Mouse (Mus musculus) cerebellum, adult 11-12 months (tissue): Measurements from ENCODE around the gene Rp9.
"Not testable (repeated sequence)": the region's sequence is repeated elsewhere in the genome, so short reads cannot be mapped to it uniquely, and the experiment has no call there.

Source experiments
- DNase-seq: peaks from one replicate; pipeline ENCODE4 v3.0.0; 2022

Gene Rp9

GRCm38 (mm10) chr9:22417547-22417946, 52.0 kb downstream of the Rp9 start:
- DNase-seq, result no peak

- DNase-seq, result no peak
Measured at GRCm38 (mm10) chr9:22416187-22416586, 53.4 kb downstream of the Rp9 start.

- DNase-seq, result peak; percentile 98
Measured at GRCm38 (mm10) chr9:22411002-22411857, 58.3 kb downstream of the Rp9 start, which contains the start of gene 9530077C05Rik. Gene 9530077C05Rik, plus strand, starts transcription at chr9:22411513.

GRCm38 (mm10) chr9:22409501-22409900, 60.0 kb downstream of the Rp9 start:
- DNase-seq, result no peak

- DNase-seq, result not testable (repeated sequence)
Measured at GRCm38 (mm10) chr9:22408344-22408743, 61.2 kb downstream of the Rp9 start.

DNA sequence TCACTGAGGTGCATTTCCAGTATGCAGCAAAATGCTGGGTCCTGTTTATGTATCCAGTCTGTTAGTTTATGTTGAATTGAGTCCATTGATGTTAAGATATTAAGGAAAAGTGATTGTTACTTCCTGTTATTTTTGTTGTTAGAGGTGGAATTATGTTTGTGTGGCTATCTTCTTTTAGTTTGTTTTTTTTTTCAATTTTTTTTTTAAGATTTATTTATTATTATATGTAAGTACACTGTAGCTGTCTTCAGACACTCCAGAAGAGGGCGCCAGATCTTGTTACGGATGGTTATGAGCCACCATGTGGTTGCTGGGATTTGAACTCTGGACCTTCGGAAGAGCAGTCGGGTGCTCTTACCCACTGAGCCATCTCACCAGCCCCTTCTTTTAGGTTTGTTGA, 61.9 kb downstream of the Rp9 start:
- DNase-seq, result not testable (repeated sequence)

DNA sequence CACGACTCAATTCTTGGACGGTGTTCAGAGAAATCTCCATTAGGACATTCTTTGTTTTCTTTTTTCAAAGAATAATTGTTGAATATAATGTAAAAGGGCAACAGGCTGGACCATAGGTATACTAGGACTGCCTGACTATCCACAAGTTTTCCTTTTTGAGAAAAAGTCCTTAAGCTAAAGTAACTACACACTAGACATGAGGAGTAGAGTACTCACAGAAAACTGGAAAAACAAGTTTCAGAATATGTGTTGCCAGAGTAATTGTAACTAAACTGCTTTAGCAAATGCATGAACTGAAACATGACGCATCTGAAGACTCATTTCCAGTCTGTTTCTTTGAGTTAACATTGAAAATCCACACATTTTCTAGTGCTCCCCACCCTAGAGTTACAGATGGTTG, 64.1 kb downstream of the Rp9 start:
- DNase-seq, result no peak

DNA sequence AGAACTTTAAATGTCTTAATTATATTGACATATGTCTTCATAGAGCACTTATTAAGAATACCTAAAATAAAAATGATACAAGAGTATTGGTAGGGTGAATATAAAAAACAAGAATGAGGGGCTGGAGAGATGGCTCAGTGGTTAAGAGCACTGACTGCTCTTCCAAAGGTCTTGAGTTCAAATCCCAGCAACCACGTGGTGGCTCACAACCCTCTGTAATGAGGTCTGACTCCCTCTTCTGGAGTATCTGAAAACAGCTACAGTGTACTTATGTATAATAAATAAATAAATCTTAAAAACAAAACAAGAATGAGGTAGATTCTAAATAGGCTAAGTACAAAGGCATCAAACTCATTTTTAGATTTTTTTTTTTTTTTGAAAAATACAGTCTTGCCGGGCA, 66.0 kb downstream of the Rp9 start:
- not testable (repeated sequence) for DNase-seq

DNA sequence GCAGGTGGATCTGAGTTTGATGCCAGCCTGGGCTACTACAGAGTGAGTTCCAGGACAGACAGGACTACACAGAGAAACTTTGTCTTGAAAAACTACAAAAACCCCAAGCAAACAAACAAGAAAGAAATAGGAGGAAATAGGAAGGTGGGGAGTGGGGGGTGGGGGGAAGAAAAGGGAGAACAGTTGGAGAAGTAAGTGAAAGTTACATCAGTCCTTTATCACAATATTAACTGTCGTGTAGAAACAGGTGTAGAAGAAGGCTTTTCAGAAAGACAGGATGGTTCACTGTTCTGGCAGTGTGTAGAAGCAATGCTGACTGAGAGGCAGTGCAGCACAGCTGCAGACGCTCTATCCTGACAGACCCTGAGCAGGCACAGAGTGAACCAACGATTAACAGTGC, 66.6 kb downstream of the Rp9 start:
- no peak for DNase-seq

GRCm38 (mm10) chr9:22402001-22402400, 67.5 kb downstream of the Rp9 start:
- no peak for DNase-seq

GRCm38 (mm10) chr9:22399021-22399420, 70.5 kb downstream of the Rp9 start:
- no peak for DNase-seq

DNA sequence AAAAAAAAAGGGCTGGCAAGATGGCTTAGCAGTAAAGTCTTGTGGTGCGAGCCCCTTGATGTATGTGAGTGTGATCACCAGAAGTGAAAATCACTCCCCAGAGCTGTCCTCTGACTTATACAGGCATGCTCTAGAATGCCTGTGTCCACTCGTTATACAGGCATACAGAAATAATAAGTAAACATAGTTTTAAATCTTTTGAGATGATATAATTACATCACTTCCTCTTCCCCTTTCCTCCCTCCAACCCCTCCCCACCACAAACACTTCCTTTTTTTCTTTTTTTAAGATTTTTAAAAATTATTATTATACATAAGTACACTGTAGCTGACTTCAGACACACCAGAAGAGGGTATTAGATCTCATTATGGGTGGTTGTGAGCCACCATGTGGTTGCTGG, 74.8 kb downstream of the Rp9 start:
- no peak for DNase-seq

DNA sequence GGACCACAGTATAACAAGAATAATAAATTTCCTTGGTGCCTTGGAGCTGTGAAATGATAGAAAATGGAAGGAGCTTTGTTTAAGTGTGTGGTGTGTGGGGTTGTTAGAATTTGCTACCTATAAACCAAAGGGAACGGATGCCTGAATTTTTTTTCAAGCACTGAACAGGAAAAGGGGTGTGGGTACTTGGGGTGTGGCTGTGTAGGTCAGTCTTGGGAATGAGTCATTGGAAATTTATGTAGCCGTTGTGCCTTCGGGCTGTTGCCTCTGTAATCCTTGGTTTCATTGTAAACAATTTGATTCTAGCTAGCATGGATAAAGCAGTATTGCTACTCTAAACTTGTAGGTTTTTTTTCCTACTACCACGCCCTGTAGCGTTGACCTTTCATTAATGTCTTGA, 79.2 kb downstream of the Rp9 start:
- no peak for DNase-seq

- no peak for DNase-seq
Measured at GRCm38 (mm10) chr9:22389736-22390245, 79.8 kb downstream of the Rp9 start.

DNA sequence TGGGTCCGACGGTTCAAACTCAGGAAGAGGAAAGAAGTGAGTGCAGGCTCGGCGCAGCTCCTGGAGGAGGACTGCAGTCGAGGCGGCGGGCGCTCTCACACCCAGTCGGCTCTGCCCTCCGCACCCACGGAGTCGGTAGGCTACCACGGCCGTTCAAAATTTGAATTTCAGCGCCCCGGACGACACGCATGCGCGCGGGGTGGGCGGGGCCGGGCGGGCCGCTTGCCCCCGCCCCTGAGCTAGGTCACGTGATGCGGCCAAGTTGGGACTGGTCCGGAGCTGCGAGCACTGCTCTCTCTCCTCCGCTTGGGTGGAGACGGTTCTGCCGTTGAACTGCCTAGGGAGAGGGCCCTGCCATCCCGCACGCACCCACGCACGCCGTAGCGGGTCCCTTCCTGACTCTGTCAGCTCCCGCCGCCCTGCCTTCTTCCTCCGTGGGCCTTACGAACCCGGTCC, 80.5 kb downstream of the Rp9 start, which contains the start of gene Anln:
Gene Anln (minus strand): TSS at position 168 of the 456 bp plus-strand sequence.
- DNase-seq, result peak; percentile 80

DNA sequence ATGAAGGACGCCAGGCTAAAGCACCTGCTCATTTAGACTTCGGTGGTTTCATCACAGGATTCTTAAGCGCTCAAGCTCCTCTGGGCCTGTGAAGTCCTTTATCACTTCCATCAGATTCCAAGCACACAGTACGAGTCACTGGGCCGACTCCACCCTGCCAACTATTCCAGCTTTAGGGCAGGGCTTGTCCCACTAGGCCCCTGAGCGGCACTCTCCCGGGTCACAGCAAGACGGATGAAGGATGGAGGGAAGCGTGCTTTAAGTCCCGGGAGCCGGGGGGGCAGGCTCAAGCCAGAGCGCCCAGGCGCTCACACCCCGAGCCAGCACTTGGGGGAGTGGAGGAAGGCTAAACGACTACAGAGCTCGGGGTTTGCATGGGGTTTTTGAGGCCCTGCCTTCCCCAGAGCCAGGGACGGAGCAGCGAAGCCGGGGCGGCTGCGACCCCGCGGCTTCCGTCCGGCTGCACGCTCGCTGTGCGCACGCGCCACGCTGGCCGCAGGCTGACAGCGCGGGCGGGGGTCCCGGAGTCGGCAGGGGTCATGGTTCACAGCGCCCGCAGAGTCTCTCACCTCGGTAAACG, 81.1 kb downstream of the Rp9 start:
- peak; percentile 10 for DNase-seq

- no peak for DNase-seq
Measured at GRCm38 (mm10) chr9:22387901-22388300, 81.6 kb downstream of the Rp9 start.

GRCm38 (mm10) chr9:22385890-22386289, 83.7 kb downstream of the Rp9 start:
- DNase-seq, result no peak

- DNase-seq, result peak; percentile 7
Measured at GRCm38 (mm10) chr9:22376086-22376485, 93.5 kb downstream of the Rp9 start.

DNA sequence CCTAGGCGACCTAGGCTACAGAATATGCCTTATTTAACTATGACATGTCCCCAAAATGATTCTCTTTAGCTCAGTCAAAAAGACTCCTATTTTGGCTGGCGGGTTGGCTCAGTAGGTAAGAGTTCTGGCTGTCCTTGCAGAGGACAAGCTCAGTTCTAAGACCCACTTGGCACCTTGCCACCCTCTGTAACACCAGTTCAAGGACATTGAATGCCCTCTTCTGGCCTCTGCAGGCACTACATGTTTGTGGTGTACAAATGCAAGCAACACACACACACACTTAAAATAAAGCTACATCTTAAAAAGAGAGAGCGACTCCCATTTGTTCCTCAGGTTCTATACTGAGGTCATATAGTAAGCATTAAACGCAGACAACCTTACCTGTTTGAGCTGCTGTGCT, 96.8 kb downstream of the Rp9 start:
- DNase-seq, result no peak

DNA sequence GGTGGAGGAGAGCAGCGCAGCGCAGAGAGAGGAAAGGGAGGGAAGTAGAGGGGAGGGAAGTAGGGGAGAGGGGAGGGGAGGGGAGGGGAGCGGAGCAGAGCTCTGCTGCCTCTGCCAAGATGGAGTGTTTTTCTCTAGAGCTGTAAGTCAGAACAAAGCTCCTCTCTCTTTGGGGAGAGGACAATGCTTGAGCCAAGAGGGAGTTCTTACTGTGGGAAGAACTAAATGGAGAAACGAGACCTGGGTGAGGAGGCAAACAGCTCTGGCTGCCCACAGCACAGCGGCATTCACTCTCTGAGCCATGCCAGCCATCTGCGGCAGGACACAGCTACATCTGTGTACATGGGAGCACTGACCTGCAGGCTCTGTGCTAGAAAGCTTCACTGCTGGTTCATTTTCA, 101.5 kb downstream of the Rp9 start:
- no peak for DNase-seq

DNA sequence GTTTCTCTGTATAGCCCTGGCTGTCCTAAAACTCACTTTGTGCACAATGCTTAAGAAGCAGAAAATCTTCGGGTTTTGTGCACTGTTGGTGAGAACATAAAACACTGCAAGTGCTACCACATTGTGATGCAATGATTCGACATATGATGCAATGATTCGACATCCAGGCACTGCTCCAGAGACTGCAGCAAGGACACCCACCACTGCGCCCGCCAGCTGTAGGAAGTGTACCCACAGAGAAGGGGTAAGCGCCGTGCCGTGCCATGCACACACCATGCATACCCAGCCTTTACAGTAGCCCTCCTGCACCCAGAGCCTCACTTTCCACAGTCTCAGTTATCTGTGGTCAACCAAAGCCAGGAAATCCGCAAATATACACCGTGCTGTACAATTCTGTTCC, 102.9 kb downstream of the Rp9 start:
- no peak for DNase-seq

DNA sequence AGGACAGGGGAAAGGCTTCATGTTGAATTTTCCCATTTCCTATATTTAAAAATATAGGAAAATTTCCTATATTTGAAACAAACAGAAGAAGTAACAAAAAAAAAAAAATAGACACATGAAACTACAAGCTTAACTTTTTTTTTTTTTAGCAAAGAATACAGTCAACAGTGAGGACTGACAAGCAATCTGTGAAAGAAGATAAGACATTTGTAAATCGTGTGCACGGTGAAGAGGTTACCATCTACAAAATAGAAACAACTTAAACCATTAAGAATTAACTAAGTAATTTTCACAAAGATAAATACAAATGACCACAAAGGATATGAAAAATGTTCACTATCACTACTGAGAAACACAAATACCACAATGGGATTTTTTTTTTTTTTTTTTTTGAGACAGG, 103.3 kb downstream of the Rp9 start:
- no peak for DNase-seq
